Mouse (Mus musculus) urinary bladder, postnatal 14 days (tissue): Measurements from ENCODE around the gene Dlg3.

Experiments
- DNase-seq: peaks from one replicate; pipeline ENCODE4 v3.0.0; 2021; ENCODE audit warnings: low spot score

Dlg3 gene

GRCm38 (mm10) chrX:100797851-100798527 is 30.5 kb downstream of the Dlg3 start:
- no peak for DNase-seq

GRCm38 (mm10) chrX:100800643-100801042 is 33.1 kb downstream of the Dlg3 start:
- no peak for DNase-seq

GRCm38 (mm10) chrX:100802034-100802433 is 34.5 kb downstream of the Dlg3 start:
- DNase-seq = peak; percentile 58

- no peak for DNase-seq
Measured at GRCm38 (mm10) chrX:100811129-100811528, 43.6 kb downstream of the Dlg3 start.

- no peak for DNase-seq
Measured at GRCm38 (mm10) chrX:100814139-100814538, 46.6 kb downstream of the Dlg3 start.

GRCm38 (mm10) chrX:100815766-100816165 is 48.2 kb downstream of the Dlg3 start:
- no peak for DNase-seq

- DNase-seq = no peak
Measured at GRCm38 (mm10) chrX:100818681-100819080, 51.2 kb downstream of the Dlg3 start.

GRCm38 (mm10) chrX:100821149-100821548 is 53.6 kb downstream of the Dlg3 start:
- DNase-seq = no peak

- DNase-seq = no peak
Measured at GRCm38 (mm10) chrX:100825557-100825956, 58.0 kb downstream of the Dlg3 start.

GRCm38 (mm10) chrX:100832806-100833205 is 65.3 kb downstream of the Dlg3 start:
- DNase-seq = no peak

GRCm38 (mm10) chrX:100839211-100839610 is 71.7 kb downstream of the Dlg3 start:
- no peak for DNase-seq
